Mouse (Mus musculus) midbrain, embryonic 15.5 days (tissue): ENCODE results near the gene Abhd17c. TPM values are rescaled to one million over a fixed set of nuclear protein-coding genes. Genes with fewer than 3 reads are reported as not detected.
"Not testable (repeated sequence)": the region's sequence is repeated elsewhere in the genome, so short reads cannot be mapped to it uniquely, and the experiment has no call there.

Experiments used
- ATAC-seq: fragments of 200-750 bp; cut with Nextera tagmentation; replicated peaks from 2 replicates; pipeline ENCODE4 v1.8.0; 2017; ENCODE audit warnings: moderate TSS enrichment
- H3K27ac ChIP-seq: fragments of 300-500 bp; sonication (generic); 2 replicates; pipeline ENCODE4 v1.5.1; 2015; ENCODE audit warnings: mild to moderate bottlenecking, inconsistent platforms
- H3K27me3 ChIP-seq: fragments of 300-500 bp; sonication (generic); replicated peaks from 2 replicates; pipeline ENCODE4 v1.6.1; 2015; ENCODE audit warnings: inconsistent platforms
- H3K36me3 ChIP-seq: fragments of 300-500 bp; sonication (generic); replicated peaks from 2 replicates; pipeline ENCODE4 v1.6.1; 2015; ENCODE audit warnings: inconsistent platforms
- H3K4me1 ChIP-seq: fragments of 300-500 bp; sonication (generic); 2 replicates; pipeline ENCODE4 v1.6.1; 2015; ENCODE audit warnings: inconsistent platforms
- H3K4me2 ChIP-seq: fragments of 300-500 bp; sonication (generic); 2 replicates; pipeline ENCODE4 v1.6.1; 2015; ENCODE audit warnings: inconsistent platforms, mild to moderate bottlenecking, moderate library complexity
- H3K4me3 ChIP-seq: fragments of 300-500 bp; sonication (generic); 2 replicates; pipeline ENCODE4 v1.5.1; 2015; ENCODE audit warnings: mild to moderate bottlenecking, inconsistent platforms
- H3K9ac ChIP-seq: fragments of 300-500 bp; sonication (generic); 2 replicates; pipeline ENCODE4 v1.6.1; 2015; ENCODE audit warnings: mild to moderate bottlenecking, inconsistent platforms
- H3K9me3 ChIP-seq: fragments of 300-500 bp; sonication (generic); 2 replicates; pipeline ENCODE4 v1.6.1; 2016; ENCODE audit warnings: inconsistent platforms
- WGBS: fragments of 180-500 bp; shearing (Covaris S2); methylation state at CpG from one replicate; pipeline ENCODE4 v1.1.7; 2015; ENCODE audit warnings: mixed read lengths; 5-methylcytosine and 5-hydroxymethylcytosine counted together
- polyA plus RNA-seq: library from polyadenylated mRNA; unstranded; fragments of >200 nt; fragmentation: Nextera tagmentation; extraction: Ambion mirVana; gene quantifications from 2 replicates; pipeline ENCODE4 v1.2.1, GENCODE M21; 2015

Abhd17c gene
- polyA plus RNA-seq: 69.9 and 74.4 TPM in 2 replicates

DNA sequence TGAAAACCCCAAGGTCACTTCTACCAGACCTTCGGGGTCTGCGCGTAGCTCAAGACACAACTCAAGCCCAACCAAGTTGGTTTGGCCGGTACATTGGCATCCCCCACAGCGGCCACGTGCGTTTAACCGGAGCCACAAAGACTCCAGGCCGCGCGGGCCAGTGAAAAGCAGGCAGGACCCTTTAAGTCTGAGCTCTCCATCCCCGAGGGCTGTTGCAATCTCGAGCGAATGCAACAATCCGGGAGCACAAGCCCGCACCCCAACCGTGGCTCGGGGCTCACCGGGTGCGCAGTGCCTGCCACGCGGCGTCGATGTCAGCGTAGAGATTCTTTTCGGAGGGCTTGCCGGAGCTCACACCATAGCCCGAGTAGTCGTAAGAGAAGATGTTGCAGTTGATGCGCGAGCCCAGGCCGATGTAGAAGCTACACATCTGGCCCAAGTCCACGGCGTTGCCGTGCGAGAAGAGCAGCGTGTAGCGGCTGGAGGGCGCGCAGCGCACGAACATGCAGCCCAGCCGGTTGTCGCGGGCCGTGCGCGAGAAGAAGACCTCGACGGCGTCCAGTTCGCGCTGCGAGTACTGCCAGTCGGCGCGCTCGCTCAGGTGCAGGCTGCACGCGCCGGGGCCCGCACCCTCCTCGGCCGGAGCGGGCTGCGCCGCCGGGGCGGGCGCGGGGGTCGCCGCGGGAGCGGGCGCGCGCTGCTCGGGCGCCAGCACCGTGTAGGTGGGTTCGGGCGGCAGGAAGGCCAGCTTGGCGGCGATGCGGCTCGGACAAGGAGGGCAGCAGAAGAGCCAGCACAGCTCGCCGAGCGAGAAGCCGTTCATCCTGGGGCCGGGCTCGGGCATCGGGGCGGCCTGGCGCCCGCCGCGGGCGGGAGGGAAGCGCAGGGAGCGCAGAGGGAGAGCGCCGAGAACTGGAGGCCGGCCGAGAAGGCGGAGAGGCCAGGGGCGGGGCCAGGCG is at the start of gene Abhd17c:
TSS of gene Abhd17c (minus strand) at position 893 of the 959 bp plus-strand sequence.
- Histone ChIP-seq H3K36me3 (no peaks in the 10 kb centered on the region), H3K9ac (peak within 1 kb of the TSS; percentile 89), H3K4me1 (peaks cover 46% of the 10 kb centered on the region), H3K4me2 (peak within 1 kb of the TSS; percentile 87), H3K9me3 (no peaks in the 10 kb centered on the region), H3K27ac (peak within 1 kb of the TSS; percentile 93), H3K4me3 (peak within 1 kb of the TSS; percentile 92), H3K27me3 (no peaks in the 10 kb centered on the region)
- ATAC-seq: peak; percentile 79
- under 1% methylated on average over 103 of the region's 109 CpGs for WGBS

DNA sequence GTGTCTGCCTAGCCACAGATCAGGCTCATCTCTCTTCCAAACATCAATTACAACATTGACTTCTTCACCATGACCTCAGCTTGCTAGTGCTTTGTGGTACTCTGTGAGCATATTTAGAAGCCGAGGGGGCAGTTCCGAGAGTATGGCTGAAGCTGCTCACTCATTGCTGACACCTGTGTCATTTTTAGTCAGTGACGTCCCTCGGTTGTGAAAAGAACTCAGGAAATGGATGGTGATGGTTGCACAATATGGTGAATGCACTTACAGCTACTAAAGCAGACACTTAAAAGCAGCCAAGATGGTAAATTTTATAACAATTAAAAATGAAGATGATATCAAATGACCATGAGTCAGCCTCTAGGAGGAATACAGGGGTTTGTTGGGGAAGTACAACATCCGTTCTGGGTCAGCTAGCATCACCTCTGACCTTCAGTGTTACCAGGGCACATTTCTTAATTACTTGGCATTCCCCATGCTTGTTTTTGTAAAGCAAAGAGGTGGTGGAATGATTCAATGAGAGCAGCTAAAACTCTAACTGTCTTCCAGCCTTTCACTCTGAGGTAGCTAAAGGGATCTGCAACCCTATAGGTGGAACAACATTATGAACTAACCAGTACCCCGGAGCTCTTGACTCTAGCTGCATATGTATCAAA is 45.6 kb upstream of the Abhd17c start:
- no peak overlapping the region for H3K4me2 ChIP-seq
- no peak for ATAC-seq
- no peak overlapping the region for H3K27ac ChIP-seq
- no peaks in the 10 kb centered on the region for H3K36me3 ChIP-seq
- H3K4me3 ChIP-seq: no peak overlapping the region
- no peaks in the 10 kb centered on the region for H3K27me3 ChIP-seq
- H3K9ac ChIP-seq: no peak overlapping the region
- no peaks in the 10 kb centered on the region for H3K9me3 ChIP-seq
- no peaks in the 10 kb centered on the region for H3K4me1 ChIP-seq
- 85% methylated on average over 6 of the region's 6 CpGs for WGBS

DNA sequence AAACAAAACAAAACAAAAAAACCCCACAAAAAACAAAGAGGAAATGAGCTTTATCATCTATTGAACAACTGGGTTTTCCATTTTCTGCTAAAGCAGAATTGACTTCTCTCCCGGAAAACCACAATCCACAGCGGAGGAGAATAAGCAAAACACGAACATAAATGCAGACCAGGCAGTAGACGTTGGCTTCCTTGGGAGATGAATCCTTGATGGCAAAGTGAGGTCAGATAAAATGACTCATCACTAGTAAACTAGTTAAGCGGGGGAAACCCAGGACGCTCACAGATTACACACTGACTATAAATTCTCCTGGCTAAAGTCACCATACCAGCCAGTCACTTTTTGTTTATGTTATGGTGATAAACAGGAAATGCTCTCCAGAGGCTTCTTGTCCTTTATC is 44.5 kb upstream of the Abhd17c start:
- Histone ChIP-seq H3K27me3 (no peaks in the 10 kb centered on the region), H3K4me3 (no peak overlapping the region), H3K4me1 (no peaks in the 10 kb centered on the region), H3K27ac (no peak overlapping the region), H3K4me2 (no peak overlapping the region), H3K36me3 (no peaks in the 10 kb centered on the region), H3K9ac (no peak overlapping the region), H3K9me3 (no peaks in the 10 kb centered on the region)
- ATAC-seq: no peak
- WGBS: 90% methylated on average over 6 of the region's 6 CpGs

GRCm38 (mm10) chr7:84192256-84192655 is 40.6 kb upstream of the Abhd17c start:
- ATAC-seq: no peak
- no peak overlapping the region for H3K27ac ChIP-seq
- H3K9me3 ChIP-seq: no peaks in the 10 kb centered on the region
- WGBS: 82% methylated on average over 3 of the region's 3 CpGs
- H3K9ac ChIP-seq: no peak overlapping the region
- H3K4me2 ChIP-seq: no peak overlapping the region
- H3K27me3 ChIP-seq: no peaks in the 10 kb centered on the region
- H3K4me3 ChIP-seq: no peak overlapping the region
- no peaks in the 10 kb centered on the region for H3K4me1 ChIP-seq
- no peaks in the 10 kb centered on the region for H3K36me3 ChIP-seq

GRCm38 (mm10) chr7:84191476-84191875 is 39.8 kb upstream of the Abhd17c start:
- Histone ChIP-seq H3K4me3 (no peak overlapping the region), H3K27ac (no peak overlapping the region), H3K4me2 (no peak overlapping the region), H3K27me3 (no peaks in the 10 kb centered on the region), H3K9me3 (no peaks in the 10 kb centered on the region), H3K4me1 (no peaks in the 10 kb centered on the region), H3K36me3 (no peaks in the 10 kb centered on the region), H3K9ac (no peak overlapping the region)
- 90% methylated on average over 2 of the region's 2 CpGs for WGBS
- no peak for ATAC-seq

GRCm38 (mm10) chr7:84188196-84188595 is 36.5 kb upstream of the Abhd17c start:
- H3K27me3 ChIP-seq: no peaks in the 10 kb centered on the region
- no peaks in the 10 kb centered on the region for H3K9me3 ChIP-seq
- no peak overlapping the region for H3K4me3 ChIP-seq
- 82% methylated on average over 5 of the region's 5 CpGs for WGBS
- ATAC-seq: no peak
- H3K4me1 ChIP-seq: no peaks in the 10 kb centered on the region
- H3K27ac ChIP-seq: no peak overlapping the region
- H3K36me3 ChIP-seq: no peaks in the 10 kb centered on the region
- no peak overlapping the region for H3K4me2 ChIP-seq
- H3K9ac ChIP-seq: no peak overlapping the region

GRCm38 (mm10) chr7:84185196-84185595 is 33.5 kb upstream of the Abhd17c start:
- Histone ChIP-seq H3K36me3 (no peaks in the 10 kb centered on the region), H3K4me3 (no peak overlapping the region), H3K4me2 (no peak overlapping the region), H3K4me1 (no peaks in the 10 kb centered on the region), H3K9me3 (no peaks in the 10 kb centered on the region), H3K9ac (no peak overlapping the region), H3K27ac (no peak overlapping the region), H3K27me3 (no peaks in the 10 kb centered on the region)
- 74% methylated on average over 4 of the region's 4 CpGs for WGBS
- ATAC-seq: no peak

DNA sequence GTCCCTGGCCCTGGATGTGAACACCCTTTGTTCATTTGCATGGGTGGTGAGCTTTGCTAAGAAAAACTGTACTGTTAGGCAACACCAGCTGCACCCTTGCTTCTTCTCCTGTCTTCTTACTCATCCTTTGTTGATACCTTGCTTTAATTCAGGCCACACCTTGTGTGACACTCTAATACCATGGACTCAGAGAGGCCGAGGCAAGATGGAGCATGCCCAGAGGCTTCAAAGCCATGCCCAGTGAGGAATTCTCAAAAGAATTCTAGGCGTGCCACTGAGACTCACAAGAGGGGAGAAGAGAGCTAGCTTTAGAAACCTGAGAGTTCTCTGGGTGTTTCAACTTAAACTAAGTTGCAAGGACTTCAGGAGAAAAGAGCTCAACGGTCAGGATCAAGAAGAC is 33.0 kb upstream of the Abhd17c start:
- Histone ChIP-seq H3K36me3 (no peaks in the 10 kb centered on the region), H3K9me3 (no peaks in the 10 kb centered on the region), H3K4me1 (no peaks in the 10 kb centered on the region), H3K27me3 (no peaks in the 10 kb centered on the region), H3K4me2 (no peak overlapping the region), H3K27ac (no peak overlapping the region), H3K9ac (no peak overlapping the region), H3K4me3 (no peak overlapping the region)
- ATAC-seq: no peak
- 77% methylated on average over 3 of the region's 3 CpGs for WGBS

DNA sequence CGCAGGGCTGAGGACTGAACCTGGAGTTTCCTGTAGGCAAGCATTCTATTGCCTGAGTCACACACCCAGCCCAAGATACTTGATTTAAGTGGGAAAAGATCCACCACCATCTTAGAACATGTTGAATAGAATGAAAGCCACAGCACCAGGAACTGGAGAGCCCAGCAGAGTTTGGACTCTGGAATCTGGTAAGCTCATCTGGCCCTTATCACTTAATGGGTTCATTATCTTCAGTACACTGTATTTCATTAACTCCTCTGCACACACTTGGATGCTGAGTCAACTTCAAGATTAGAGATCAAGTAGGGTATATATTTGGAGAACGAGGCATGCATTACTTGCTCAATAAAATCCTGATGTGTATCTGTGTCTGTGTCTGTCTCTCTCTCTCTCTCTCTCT is 27.1 kb upstream of the Abhd17c start:
- not testable (repeated sequence) for H3K9ac ChIP-seq, H3K27ac ChIP-seq, ATAC-seq, H3K9me3 ChIP-seq, H3K27me3 ChIP-seq, H3K36me3 ChIP-seq, H3K4me2 ChIP-seq, H3K4me1 ChIP-seq, H3K4me3 ChIP-seq
- 93% methylated on average over 2 of the region's 2 CpGs for WGBS

DNA sequence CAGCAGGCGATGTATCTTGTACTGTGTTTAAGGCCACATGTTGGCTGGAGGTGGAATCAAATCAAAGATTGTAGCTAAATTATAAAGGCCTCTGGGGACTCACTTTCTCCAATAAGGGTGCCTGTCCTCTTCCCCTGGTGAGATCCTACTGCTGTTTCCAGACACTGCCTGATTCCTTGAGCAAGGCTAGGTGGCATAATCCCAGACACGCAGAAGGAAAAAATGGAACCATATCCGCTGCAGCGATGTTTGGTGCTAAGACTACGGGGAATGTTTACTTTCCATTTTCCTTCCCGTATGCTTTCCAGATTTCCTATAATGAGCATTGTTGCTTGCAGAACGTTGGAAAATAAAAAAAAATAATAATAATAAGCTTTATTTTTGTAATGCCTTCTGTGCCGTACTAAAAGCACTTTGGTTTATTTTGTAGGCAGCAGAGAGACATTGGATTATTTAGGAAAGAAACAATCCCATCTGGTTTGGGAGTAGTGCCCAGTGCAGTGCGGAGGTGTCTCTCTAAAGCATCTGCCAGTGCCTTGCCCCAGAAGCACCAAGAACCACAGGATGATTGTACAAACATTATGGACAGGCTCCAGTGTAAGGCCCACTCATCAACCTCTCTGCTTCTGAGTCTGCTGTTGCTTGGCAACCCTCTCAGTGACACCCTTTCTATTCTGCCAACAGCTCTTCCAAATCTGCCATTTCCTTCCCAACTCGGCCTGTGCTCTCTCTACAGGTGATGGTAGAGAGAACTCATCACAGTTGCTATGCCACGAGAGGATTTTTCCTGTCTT is 23.2 kb upstream of the Abhd17c start:
- WGBS: 74% methylated on average over 11 of the region's 11 CpGs

DNA sequence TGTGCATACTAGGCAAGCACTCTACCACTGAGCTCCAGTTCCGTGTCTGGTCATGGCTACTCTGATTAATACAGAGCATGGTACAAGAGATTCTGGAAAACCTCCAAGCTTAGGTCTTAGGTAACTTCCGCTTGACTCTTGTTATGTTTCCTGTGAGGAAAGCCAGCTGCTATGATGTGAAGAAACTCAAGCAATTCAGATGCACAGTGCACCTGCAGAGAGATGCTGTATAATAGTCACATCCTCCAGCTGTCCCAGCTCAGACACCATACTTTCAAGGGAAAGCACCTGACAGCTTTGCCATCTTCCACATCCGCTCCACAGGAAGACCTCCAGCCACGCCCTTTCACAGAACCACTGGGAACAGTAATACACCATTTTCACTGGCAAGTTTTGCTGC is 21.7 kb upstream of the Abhd17c start:
- no peaks in the 10 kb centered on the region for H3K4me1 ChIP-seq
- no peaks in the 10 kb centered on the region for H3K9me3 ChIP-seq
- no peak overlapping the region for H3K9ac ChIP-seq
- WGBS: 89% methylated on average over 4 of the region's 4 CpGs
- H3K27ac ChIP-seq: no peak overlapping the region
- H3K4me3 ChIP-seq: no peak overlapping the region
- no peaks in the 10 kb centered on the region for H3K27me3 ChIP-seq
- no peaks in the 10 kb centered on the region for H3K36me3 ChIP-seq
- no peak overlapping the region for H3K4me2 ChIP-seq
- ATAC-seq: no peak

More for the DNA sequence above, 23.2 kb upstream of the Abhd17c start:
- no peak overlapping the region for H3K4me3 ChIP-seq
- H3K36me3 ChIP-seq: no peaks in the 10 kb centered on the region
- peak; percentile 90 for ATAC-seq
- no peaks in the 10 kb centered on the region for H3K9me3 ChIP-seq
- H3K27me3 ChIP-seq: no peaks in the 10 kb centered on the region
- no peak overlapping the region for H3K4me2 ChIP-seq
- H3K4me1 ChIP-seq: no peaks in the 10 kb centered on the region
- no peak overlapping the region for H3K27ac ChIP-seq
- H3K9ac ChIP-seq: no peak overlapping the region

DNA sequence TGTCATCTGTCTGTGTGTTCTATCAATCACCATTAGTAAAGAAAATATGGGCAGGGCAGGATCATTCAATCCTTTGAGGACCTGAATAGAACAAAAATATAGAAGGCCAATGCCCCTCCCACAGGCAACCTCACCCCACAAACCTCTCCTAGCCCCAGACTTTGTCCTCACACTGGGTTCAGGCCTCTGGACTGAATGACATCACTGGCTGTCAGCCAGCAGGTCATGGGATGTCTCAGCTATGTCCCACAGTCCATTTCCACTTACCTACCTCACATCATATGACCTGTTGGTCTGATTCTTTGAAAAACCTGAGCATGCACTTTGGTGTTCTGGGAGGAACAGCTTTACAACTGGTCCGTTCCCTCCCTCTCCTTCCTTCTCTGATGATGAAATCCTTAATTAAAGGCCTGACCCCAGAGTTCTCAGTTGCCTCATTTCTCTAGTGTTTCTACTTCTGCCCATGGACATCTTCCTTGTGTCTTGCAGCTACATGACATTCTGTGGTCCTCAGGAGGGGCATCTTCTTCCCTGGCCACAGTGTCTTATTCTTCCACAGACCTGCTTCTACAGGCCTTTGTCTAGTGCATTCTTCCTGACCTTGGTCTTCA is 19.6 kb upstream of the Abhd17c start:
- WGBS: 95% methylated on average over 1 of the region's 1 CpGs
- no peaks in the 10 kb centered on the region for H3K9me3 ChIP-seq
- H3K27me3 ChIP-seq: no peaks in the 10 kb centered on the region
- no peak overlapping the region for H3K9ac ChIP-seq
- no peak for ATAC-seq
- no peak overlapping the region for H3K27ac ChIP-seq
- H3K4me2 ChIP-seq: no peak overlapping the region
- H3K4me3 ChIP-seq: no peak overlapping the region
- no peaks in the 10 kb centered on the region for H3K36me3 ChIP-seq
- no peaks in the 10 kb centered on the region for H3K4me1 ChIP-seq
